Mouse (Mus musculus): Measurements from ENCODE around the gene Rap1b. TPM values are rescaled to one million over a fixed set of nuclear protein-coding genes. Genes with fewer than 3 reads are reported as not detected.

The Rap1b gene
- polyA plus RNA-seq, 1 experiment from 2014 or later = 160 TPM

GRCm38 (mm10) chr10:117774011-117774816 lies 71.6 kb downstream of the Rap1b start:
- Histone ChIP-seq H3K36me3 (peaks cover 86% of the 10 kb centered on the region), H3K27me3 (no peaks in the 10 kb centered on the region), H3K9ac (no peak overlapping the region), H3K9me3 (no peaks in the 10 kb centered on the region), H3K4me2 (replicated peaks) (no peak overlapping the region), H3K4me1 (no peaks in the 10 kb centered on the region), H3K4me3 (no peak overlapping the region), H3K27ac (no peak overlapping the region)
- 95% methylated on average over 22 of the region's 22 CpGs for WGBS
- ATAC-seq (ENCODE audit: insufficient number of reproducible peaks, insufficient read depth, low FRiP score, low TSS enrichment) = no peak

DNA sequence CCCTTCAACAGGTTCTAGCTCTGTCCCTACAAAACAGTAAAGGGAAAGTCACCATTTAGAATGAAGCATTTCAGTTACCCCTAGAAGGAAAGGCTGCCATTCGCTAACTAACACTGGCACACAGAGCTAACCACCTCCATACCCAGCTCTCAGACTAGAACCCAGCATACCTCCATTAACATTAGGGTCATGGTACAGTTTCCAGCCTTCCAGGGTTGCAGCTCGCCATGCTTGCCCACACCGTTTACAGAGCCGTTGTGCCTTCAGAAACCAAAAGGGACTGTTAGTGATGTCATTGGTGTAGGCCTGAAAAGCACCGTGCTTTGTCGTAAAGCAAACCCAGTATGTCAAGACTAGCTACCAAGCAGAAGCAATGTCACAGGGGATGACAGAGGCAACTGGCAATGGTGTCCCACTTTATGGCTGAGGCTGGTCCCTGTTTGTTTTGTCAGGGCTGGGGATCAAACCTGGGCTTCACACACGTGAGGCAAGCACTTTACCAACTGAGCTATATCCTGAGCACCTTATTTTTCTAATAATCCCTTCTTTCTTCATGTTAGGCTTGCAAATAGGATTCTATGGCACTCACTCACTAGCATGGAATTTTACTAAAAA lies 72.6 kb downstream of the Rap1b start:
- no peak for ATAC-seq (ENCODE audit: insufficient number of reproducible peaks, insufficient read depth, low FRiP score, low TSS enrichment)
- H3K9ac ChIP-seq = no peak overlapping the region
- H3K27me3 ChIP-seq = no peaks in the 10 kb centered on the region
- no peak overlapping the region for H3K27ac ChIP-seq
- WGBS = 93% methylated on average over 7 of the region's 7 CpGs
- no peaks in the 10 kb centered on the region for H3K9me3 ChIP-seq
- peaks cover 79% of the 10 kb centered on the region for H3K36me3 ChIP-seq
- H3K4me2 ChIP-seq (replicated peaks) = no peak overlapping the region
- no peak overlapping the region for H3K4me3 ChIP-seq
- no peaks in the 10 kb centered on the region for H3K4me1 ChIP-seq

DNA sequence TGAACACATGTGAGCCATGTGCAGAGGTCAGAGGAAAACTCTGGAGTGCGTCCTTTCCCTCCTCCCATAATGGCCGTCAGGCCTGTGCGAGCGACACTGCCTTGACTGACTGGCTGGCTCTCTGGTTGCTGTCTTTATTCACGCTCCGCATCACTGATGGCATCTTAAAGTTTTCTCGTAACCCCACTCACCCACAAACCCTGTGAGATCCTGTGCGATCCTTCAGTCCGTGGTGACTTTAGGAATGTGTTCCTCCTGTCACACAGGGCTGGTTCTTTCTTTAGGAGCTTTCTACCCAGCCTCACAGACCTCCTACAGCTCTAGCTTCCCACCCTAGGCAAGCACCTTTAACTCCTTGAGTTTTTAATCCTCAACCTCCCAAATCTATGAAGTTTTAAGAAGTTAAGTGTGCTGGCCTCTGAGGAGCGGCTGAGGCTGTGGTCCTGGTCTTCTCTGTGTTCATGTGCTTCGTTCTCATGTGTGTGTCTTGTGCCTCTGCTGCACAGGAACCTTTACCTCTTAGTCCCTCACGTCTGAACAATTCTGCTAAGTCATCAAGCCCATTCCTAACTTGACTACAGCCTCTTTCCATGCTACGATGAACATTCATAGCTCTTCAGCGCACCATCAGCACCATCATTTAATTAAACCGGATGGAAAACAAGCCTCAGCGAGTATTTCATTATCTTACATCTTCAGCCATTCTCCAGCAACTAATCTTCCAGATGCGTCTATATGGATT lies 73.3 kb downstream of the Rap1b start:
- no peak for ATAC-seq (ENCODE audit: insufficient number of reproducible peaks, insufficient read depth, low FRiP score, low TSS enrichment)
- H3K27ac ChIP-seq = no peak overlapping the region
- H3K4me3 ChIP-seq = no peak overlapping the region
- peaks cover 79% of the 10 kb centered on the region for H3K36me3 ChIP-seq
- H3K9me3 ChIP-seq = no peaks in the 10 kb centered on the region
- H3K9ac ChIP-seq = no peak overlapping the region
- no peaks in the 10 kb centered on the region for H3K27me3 ChIP-seq
- H3K4me2 ChIP-seq (replicated peaks) = no peak overlapping the region
- H3K4me1 ChIP-seq = no peaks in the 10 kb centered on the region
- 92% methylated on average over 17 of the region's 17 CpGs for WGBS

DNA sequence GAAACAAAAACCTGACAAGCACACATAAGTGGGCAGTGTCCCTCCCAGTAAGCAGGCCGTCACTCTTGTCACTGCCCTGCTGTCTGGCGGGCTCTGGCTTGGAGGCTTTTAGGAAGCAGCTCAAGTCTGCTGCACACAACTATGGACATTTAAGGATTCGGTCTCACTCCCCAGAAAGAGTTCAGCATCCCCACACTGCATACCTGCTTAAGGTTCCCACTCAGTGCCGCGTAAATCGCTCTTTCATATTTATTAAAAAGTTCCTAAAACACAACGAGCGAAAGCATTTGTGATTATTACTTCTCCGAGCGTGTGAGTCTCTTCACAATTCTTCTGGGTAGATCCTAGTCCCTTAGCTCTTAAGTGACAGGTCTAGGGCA lies 74.7 kb downstream of the Rap1b start:
- no peak overlapping the region for H3K4me3 ChIP-seq
- no peaks in the 10 kb centered on the region for H3K9me3 ChIP-seq
- H3K9ac ChIP-seq = no peak overlapping the region
- H3K4me1 ChIP-seq = no peaks in the 10 kb centered on the region
- 91% methylated on average over 10 of the region's 10 CpGs for whole genome bisulfite sequencing
- H3K4me2 ChIP-seq (replicated peaks) = no peak overlapping the region
- ATAC-seq (ENCODE audit: insufficient number of reproducible peaks, insufficient read depth, low FRiP score, low TSS enrichment) = no peak
- no peaks in the 10 kb centered on the region for H3K27me3 ChIP-seq
- H3K36me3 ChIP-seq = peaks cover 79% of the 10 kb centered on the region
- H3K27ac ChIP-seq = no peak overlapping the region

DNA sequence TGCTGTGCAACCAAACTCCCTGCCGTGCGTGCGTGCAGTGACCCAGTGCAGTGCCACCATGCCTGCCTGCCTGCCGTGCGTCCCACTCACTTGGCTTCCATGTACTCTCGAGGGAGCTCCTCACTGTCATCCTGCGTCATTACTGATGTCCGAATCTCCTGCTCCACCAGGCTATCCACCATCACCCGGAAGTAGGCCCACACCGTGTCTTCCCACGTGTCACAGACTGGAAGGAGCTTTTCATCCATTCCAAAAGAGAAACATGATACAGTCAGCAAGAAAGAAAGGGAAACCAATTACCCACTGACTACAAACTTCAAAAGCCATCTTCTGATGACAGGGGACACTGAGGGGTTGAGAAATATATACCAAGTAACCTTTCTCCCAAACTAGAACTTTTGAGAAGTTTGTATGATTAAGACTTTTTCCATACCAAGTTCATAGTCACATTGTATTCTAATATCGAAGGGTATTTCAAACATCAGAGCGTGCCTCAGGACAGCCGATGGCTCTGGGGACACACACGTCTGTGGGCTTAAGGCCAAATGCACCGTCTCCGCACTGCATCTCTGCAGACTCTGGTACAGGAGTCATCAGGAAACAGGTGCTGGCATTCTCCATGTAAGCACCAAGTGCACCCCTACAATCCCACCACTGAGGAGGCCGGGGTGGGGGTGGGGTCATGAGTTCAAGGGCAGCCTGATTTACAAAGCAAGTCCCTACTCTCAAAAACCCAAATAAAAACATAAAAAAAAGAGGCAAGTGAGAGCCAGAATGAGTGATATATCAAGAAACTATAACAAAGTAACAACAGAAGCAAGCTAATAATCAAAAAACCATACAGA lies 75.3 kb downstream of the Rap1b start:
- no peak for ATAC-seq (ENCODE audit: insufficient number of reproducible peaks, insufficient read depth, low FRiP score, low TSS enrichment)
- H3K9me3 ChIP-seq = no peaks in the 10 kb centered on the region
- no peak overlapping the region for H3K9ac ChIP-seq
- H3K4me1 ChIP-seq = no peaks in the 10 kb centered on the region
- H3K4me3 ChIP-seq = no peak overlapping the region
- H3K27me3 ChIP-seq = no peaks in the 10 kb centered on the region
- no peak overlapping the region for H3K4me2 ChIP-seq (replicated peaks)
- no peak overlapping the region for H3K27ac ChIP-seq
- WGBS = 91% methylated on average over 18 of the region's 18 CpGs
- H3K36me3 ChIP-seq = peaks cover 79% of the 10 kb centered on the region

- Histone ChIP-seq H3K27ac (no peak overlapping the region), H3K36me3 (peaks cover 80% of the 10 kb centered on the region), H3K9me3 (no peaks in the 10 kb centered on the region), H3K9ac (no peak overlapping the region), H3K4me2 (replicated peaks) (no peak overlapping the region), H3K27me3 (no peaks in the 10 kb centered on the region), H3K4me3 (no peak overlapping the region), H3K4me1 (no peaks in the 10 kb centered on the region)
- 93% methylated on average over 9 of the region's 9 CpGs for WGBS
- ATAC-seq (ENCODE audit: insufficient number of reproducible peaks, insufficient read depth, low FRiP score, low TSS enrichment) = no peak
Measured at GRCm38 (mm10) chr10:117769541-117770285, 76.1 kb downstream of the Rap1b start.

DNA sequence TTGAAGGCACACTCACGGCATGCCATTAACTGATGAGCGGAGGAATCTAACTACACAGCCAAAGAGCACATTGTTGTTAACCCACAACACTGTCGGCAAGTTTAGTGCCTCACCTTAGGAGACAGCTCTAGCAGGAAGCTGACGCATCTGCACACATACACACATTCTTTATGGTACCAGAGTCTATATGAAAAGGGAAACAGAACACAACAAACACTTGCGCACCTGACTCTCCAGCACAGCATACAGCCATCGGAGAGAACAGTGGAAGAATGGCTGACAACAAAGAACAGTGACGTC lies 77.7 kb downstream of the Rap1b start:
- peaks cover 78% of the 10 kb centered on the region for H3K36me3 ChIP-seq
- H3K9me3 ChIP-seq = no peaks in the 10 kb centered on the region
- ATAC-seq (ENCODE audit: insufficient number of reproducible peaks, insufficient read depth, low FRiP score, low TSS enrichment) = no peak
- H3K4me2 ChIP-seq (replicated peaks) = no peak overlapping the region
- 89% methylated on average over 7 of the region's 7 CpGs for WGBS
- H3K27ac ChIP-seq = no peak overlapping the region
- H3K4me1 ChIP-seq = no peaks in the 10 kb centered on the region
- H3K9ac ChIP-seq = no peak overlapping the region
- no peak overlapping the region for H3K4me3 ChIP-seq
- H3K27me3 ChIP-seq = no peaks in the 10 kb centered on the region

- Histone ChIP-seq H3K27me3 (no peaks in the 10 kb centered on the region), H3K36me3 (peaks cover 76% of the 10 kb centered on the region), H3K4me1 (no peaks in the 10 kb centered on the region), H3K4me3 (no peak overlapping the region), H3K9me3 (no peaks in the 10 kb centered on the region), H3K4me2 (replicated peaks) (no peak overlapping the region), H3K27ac (no peak overlapping the region), H3K9ac (no peak overlapping the region)
- WGBS = 86% methylated on average over 10 of the region's 10 CpGs
- ATAC-seq (ENCODE audit: insufficient number of reproducible peaks, insufficient read depth, low FRiP score, low TSS enrichment) = no peak
Measured at GRCm38 (mm10) chr10:117767286-117768140, 78.3 kb downstream of the Rap1b start.

DNA sequence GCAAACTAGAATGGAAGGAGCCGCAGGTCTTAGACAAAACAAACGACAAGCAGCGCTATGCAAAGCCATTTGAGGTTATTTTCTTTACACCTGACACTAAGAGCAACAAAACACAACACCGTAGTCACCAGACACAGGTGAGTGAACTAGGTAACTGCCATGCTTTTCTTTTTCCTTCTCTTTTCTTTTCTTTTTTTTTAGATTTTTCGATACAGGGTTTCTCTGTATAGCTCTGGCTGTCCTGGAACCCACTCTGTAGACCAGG lies 79.0 kb downstream of the Rap1b start:
- no peak for ATAC-seq (ENCODE audit: insufficient number of reproducible peaks, insufficient read depth, low FRiP score, low TSS enrichment)

DNA sequence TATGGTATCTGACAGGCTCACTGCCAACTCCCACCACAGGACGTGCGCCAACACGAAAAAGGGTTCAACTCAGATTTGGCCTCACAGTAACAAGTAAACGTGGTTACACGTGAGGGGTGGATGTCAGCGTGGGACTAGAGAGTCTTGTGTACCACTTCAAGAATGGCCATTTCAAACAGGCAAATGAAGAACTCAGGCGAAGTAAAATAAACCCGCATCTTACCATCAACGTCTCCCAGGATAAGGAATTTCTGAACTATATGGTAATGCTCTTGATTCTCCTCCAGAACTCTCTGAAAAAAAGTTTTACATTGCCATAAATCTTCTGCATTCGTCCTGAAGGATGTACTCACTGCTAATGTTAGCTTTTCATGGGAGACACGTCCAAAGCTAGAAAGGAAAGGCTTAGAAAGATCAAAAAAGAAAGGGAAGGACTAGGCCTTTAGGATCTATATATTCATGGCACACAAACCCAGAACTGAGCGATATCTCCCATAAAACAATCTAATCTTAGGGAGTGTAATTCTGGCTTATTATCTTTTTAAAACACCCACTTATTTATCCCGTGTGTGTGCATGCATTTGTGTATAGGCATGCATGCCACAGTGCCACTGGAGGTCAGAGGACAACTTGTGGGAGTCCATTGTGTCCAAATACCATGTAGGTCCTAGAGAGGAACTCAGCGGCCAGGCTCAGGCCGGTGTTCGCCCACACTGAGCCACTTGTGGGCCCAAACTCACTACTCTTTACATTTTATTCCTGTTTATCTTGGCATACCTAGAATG lies 79.5 kb downstream of the Rap1b start:
- Histone ChIP-seq H3K4me2 (replicated peaks) (no peak overlapping the region), H3K9ac (no peak overlapping the region), H3K4me1 (no peaks in the 10 kb centered on the region), H3K9me3 (no peaks in the 10 kb centered on the region), H3K36me3 (peaks cover 78% of the 10 kb centered on the region), H3K4me3 (no peak overlapping the region), H3K27ac (no peak overlapping the region), H3K27me3 (no peaks in the 10 kb centered on the region)
- 93% methylated on average over 16 of the region's 16 CpGs for WGBS
- no peak for ATAC-seq (ENCODE audit: insufficient number of reproducible peaks, insufficient read depth, low FRiP score, low TSS enrichment)

More for the DNA sequence above, 79.0 kb downstream of the Rap1b start:
- Histone ChIP-seq H3K4me3 (no peak overlapping the region), H3K36me3 (peaks cover 78% of the 10 kb centered on the region), H3K9ac (no peak overlapping the region), H3K4me2 (replicated peaks) (no peak overlapping the region), H3K9me3 (no peaks in the 10 kb centered on the region), H3K4me1 (no peaks in the 10 kb centered on the region), H3K27me3 (no peaks in the 10 kb centered on the region), H3K27ac (no peak overlapping the region)
- 95% methylated on average over 5 of the region's 5 CpGs for WGBS

All from embryonic facial prominence, embryonic 12.5 days (tissue).